Mouse (Mus musculus) megakaryocyte, embryonic 14.5 days (primary cell): Measurements from ENCODE around the gene Fam209. TPM values are rescaled to one million over a fixed set of nuclear protein-coding genes. Genes with fewer than 3 reads are reported as not detected.
A peak's percentile ranks its signal among the peaks of the same experiment; 100 is the strongest.

Experiments used
- H3K27me3 ChIP-seq: replicated peaks from 2 replicates; pipeline ENCODE3; 2012; ENCODE audit warnings: inconsistent platforms
- H3K36me3 ChIP-seq: replicated peaks from 2 replicates; pipeline ENCODE3; 2012; ENCODE audit warnings: low read length, inconsistent platforms, mixed read lengths
- H3K4me1 ChIP-seq: 2 replicates; pipeline ENCODE4 v1.6.1; 2012; ENCODE audit warnings: inconsistent platforms
- H3K4me3 ChIP-seq: replicated peaks from 2 replicates; pipeline ENCODE3; 2012; ENCODE audit warnings: moderate library complexity, mild to moderate bottlenecking, inconsistent platforms
- H3K9me3 ChIP-seq: 2 replicates; pipeline ENCODE4 v1.6.1; 2012; ENCODE audit warnings: inconsistent platforms
- FLI1 ChIP-seq: IDR thresholded peaks from 2 replicates; pipeline ENCODE4 v1.6.1; 2012; ENCODE audit warnings: low read length, inconsistent platforms, mixed read lengths
- GATA1 ChIP-seq: IDR thresholded peaks from 3 replicates; pipeline ENCODE4 v1.6.1; 2012; ENCODE audit warnings: mixed read lengths, low read length, inconsistent platforms, borderline replicate concordance
- polyA plus RNA-seq: library from polyadenylated mRNA; stranded (reverse); fragments of >175 nt; gene quantifications from 2 replicates; pipeline ENCODE4 v1.2.3, GENCODE M21; 2012; ENCODE audit warnings: low replicate concordance; ENCODE audit not compliant: insufficient read depth

Fam209 gene
- polyA plus RNA-seq: not detected in 2 replicates

DNA sequence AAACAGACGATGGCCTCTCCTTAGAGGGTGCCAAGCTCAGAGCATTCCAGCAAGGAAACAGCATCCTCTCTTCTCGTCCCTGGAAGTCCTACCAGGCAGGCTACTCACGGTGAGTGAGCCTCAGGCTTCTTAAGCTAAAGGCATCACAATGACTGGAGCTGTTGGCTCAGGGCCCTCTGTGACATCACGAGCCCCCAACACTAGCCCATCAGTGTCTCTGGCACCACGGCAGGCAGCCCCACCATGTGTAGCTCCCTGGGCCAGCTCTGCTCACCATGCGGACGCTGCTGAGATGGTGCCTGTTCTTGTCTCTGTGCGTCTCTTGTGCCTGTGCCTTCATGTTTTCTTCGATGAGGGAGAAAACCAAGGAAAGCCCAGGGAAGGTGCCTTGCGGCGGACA, at the start of gene Fam209:
Fam209 (plus strand) TSS at position 203 of the 400 bp plus-strand sequence.
- Histone ChIP-seq H3K36me3 (peaks cover 47% of the 10 kb centered on the region), H3K9me3 (no peaks in the 10 kb centered on the region), H3K4me3 (no peak within 1 kb of the TSS), H3K27me3 (peaks cover 5% of the 10 kb centered on the region), H3K4me1 (peaks cover 15% of the 10 kb centered on the region)
- TF ChIP-seq FLI1 (no peak), GATA1 (no peak)

DNA sequence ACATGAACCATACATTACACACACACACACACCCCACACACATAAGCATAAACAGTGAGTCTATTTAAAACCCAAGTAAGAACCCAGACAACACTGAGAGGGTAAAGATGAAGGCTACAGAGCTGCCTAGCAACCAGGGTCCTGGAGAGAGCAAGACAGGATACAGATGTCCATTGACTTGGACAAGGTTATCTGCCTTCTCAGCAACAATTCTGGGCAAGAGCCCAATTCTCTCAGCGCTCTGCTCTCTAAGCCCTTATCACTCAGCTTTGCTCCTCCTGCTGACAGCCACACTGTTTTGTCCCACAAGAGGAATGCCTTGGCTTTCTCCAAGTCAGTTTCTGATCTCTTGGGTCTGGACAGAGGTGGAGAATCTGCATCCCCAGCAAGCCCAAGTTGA, 41.7 kb upstream of the Fam209 start:
- no peaks in the 10 kb centered on the region for H3K9me3 ChIP-seq
- H3K27me3 ChIP-seq: no peaks in the 10 kb centered on the region
- H3K36me3 ChIP-seq: peaks cover 90% of the 10 kb centered on the region
- peaks cover 90% of the 10 kb centered on the region for H3K4me1 ChIP-seq
- TF ChIP-seq GATA1 (no peak), FLI1 (no peak)
- H3K4me3 ChIP-seq: peak overlapping the region; percentile 3

DNA sequence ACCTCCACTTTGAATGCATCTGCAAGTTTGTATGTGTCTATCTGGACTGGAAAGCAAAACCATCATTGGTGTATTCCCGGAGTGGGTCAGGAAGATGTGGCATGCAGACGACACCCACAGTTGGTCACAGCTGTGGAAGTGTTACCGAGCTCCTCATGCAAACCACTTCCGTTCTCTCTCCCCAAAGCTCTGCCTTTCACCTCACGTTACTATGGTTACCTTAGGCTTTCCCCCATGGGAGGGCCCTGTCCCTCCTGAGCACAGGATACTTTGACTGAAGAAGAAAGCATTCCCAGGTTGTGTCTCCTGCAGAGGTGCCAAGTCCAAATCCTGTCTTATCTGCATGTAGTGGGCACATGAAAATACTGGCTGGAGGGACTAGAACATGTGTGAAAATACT, 38.6 kb upstream of the Fam209 start:
- peaks cover 89% of the 10 kb centered on the region for H3K4me1 ChIP-seq

DNA sequence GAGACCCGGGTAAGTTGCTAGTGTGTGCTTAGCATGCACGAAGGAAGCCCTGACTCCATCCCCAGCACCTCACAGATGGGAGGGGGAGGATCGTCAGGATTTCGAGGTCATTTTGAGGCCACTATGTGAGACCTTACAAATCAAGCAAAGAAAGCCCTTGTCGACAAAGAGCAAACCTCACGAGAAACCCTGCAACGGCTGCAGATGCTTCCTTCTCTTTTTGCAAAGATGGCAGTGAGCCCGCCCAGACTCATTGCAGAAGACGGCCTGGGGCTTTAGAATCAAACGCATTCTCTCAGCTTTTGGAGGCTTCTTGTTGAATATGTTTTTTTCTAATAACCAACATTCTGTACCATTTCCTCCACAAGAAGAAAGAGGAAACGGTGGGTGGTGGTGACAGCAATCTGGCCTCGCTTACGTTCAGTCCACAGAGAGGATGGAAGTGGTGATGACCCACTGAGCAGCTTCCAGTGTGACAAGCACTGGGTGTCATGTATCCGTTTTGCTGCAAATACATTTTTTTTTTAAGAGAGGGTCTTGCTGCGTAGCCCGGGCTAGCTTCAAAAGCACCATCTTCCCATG, 34.9 kb upstream of the Fam209 start:
- no peaks in the 10 kb centered on the region for H3K9me3 ChIP-seq
- peak overlapping the region; percentile 54 for H3K4me3 ChIP-seq
- peaks cover 31% of the 10 kb centered on the region for H3K36me3 ChIP-seq
- no peak for TF ChIP-seq GATA1
- no peak for TF ChIP-seq FLI1
- H3K27me3 ChIP-seq: no peaks in the 10 kb centered on the region
- H3K4me1 ChIP-seq: peaks cover 80% of the 10 kb centered on the region

More for the DNA sequence above, 38.6 kb upstream of the Fam209 start:
- Histone ChIP-seq H3K27me3 (no peaks in the 10 kb centered on the region), H3K36me3 (peaks cover 59% of the 10 kb centered on the region), H3K4me3 (no peak overlapping the region), H3K9me3 (no peaks in the 10 kb centered on the region)
- TF ChIP-seq FLI1 (no peak), GATA1 (no peak)

DNA sequence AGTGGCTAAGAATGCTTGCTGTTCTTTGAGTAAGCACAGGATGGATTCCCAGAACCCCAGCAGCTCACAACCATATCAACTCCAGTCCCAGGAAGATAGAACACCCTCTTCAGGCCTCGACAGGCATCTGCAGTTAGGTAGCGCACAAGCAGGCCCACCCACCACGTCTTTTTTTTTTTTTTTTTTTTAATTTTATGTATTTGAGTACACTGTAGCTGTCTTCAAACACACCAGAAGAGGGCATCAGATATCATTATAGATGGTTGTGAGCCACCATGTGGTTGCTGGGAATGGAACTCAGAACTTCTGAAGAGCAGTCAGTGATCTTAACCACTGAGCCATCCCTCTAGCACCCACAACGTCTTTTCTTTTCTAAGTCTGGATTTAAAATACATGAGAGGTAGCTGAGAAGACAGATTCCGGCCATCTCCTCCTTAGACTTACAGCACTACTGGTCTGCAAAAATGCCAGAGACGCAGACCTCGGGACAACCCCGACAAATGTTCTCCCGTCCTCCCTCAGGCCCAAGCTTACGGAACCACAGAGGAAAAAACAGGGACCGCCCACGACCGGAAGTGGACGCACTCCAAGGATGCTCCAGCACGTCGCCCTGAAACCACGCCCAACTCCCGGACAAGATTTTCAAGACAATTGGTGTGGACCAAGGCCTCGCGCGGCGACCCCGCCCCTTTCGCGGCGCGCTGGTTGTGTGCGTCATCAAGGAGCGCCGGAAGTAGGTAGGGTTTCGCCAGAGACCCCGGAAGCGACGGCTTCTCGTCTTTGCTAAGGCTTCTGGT, 32.3 kb upstream of the Fam209 start, which contains the start of gene Rtf2:
Rtf2 (plus strand) TSS at position 714 of the 797 bp plus-strand sequence.
- Histone ChIP-seq H3K9me3 (no peaks in the 10 kb centered on the region), H3K27me3 (no peaks in the 10 kb centered on the region)
- TF ChIP-seq GATA1 (no peak), FLI1 (peak; percentile 86)

DNA sequence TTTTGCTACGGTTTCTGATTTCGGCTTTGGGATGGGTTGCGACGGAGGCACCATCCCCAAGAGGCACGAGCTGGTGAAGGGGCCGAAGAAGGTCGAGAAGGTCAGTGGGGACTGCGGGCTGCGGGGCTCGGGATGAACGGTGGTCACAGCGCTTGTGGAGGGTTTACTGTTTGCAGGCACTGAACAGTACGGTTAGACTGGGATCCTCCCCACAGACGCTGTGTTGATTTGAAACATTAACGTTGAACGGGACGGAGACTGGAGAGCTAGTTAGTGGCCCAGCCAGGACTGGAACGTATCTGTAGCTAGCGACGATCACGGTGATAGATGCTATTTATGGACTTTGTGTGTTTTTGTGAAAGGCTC, 31.7 kb upstream of the Fam209 start:
- Histone ChIP-seq H3K4me1 (peaks cover 68% of the 10 kb centered on the region), H3K36me3 (peaks cover 35% of the 10 kb centered on the region), H3K9me3 (no peaks in the 10 kb centered on the region), H3K4me3 (peak overlapping the region; percentile 99), H3K27me3 (no peaks in the 10 kb centered on the region)
- TF ChIP-seq GATA1: no peak
- no peak for TF ChIP-seq FLI1

More for the DNA sequence above, 32.3 kb upstream of the Fam209 start, which contains the start of gene Rtf2:
- peaks cover 74% of the 10 kb centered on the region for H3K4me1 ChIP-seq
- H3K4me3 ChIP-seq: peak within 1 kb of the TSS; percentile 99
- H3K36me3 ChIP-seq: peaks cover 32% of the 10 kb centered on the region

DNA sequence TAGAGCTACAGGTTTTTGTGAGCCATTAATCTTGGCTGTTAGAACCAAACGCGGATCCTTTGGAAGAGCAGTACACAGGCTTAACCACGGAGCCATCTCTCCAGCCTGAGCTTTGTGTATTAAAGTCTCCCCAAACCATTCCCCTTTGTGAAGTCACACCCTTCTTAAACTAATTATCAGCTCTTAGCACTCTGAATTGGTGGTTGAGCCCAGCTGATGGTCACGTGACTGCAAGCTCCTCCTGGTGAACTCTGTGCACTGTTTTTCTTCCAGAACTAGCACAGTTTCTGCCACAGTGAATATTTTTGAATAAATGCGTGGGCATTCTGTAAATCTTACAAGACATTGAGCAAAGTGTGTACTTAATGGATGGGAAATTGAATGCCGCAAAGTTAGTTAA, 31.1 kb upstream of the Fam209 start:
- no peaks in the 10 kb centered on the region for H3K27me3 ChIP-seq
- peaks cover 40% of the 10 kb centered on the region for H3K36me3 ChIP-seq
- H3K9me3 ChIP-seq: no peaks in the 10 kb centered on the region
- peak overlapping the region; percentile 99 for H3K4me3 ChIP-seq
- no peak for TF ChIP-seq FLI1
- TF ChIP-seq GATA1: no peak
- peaks cover 68% of the 10 kb centered on the region for H3K4me1 ChIP-seq

DNA sequence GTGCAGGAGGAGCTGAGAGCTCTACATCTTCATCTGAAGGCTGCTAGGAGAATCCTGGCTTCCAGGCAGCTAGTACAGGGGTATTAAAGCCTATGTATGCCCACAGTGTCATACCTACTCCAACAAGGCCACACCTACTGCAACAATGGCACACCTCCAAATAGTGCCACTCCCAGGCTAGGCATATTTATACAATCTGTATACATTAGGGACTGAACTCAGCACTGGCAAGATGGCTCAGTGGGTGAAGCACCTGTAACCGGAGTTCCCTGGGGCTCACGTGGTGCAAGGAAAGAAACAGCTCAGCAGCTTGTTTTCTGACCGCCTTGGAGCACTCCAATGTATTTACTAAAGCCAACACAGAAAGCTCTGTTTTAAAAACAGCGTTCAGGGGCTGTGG, 26.7 kb upstream of the Fam209 start:
- peaks cover 44% of the 10 kb centered on the region for H3K4me1 ChIP-seq
- H3K4me3 ChIP-seq: no peak overlapping the region
- peaks cover 85% of the 10 kb centered on the region for H3K36me3 ChIP-seq
- TF ChIP-seq FLI1: no peak
- TF ChIP-seq GATA1: no peak
- no peaks in the 10 kb centered on the region for H3K27me3 ChIP-seq
- H3K9me3 ChIP-seq: no peaks in the 10 kb centered on the region

DNA sequence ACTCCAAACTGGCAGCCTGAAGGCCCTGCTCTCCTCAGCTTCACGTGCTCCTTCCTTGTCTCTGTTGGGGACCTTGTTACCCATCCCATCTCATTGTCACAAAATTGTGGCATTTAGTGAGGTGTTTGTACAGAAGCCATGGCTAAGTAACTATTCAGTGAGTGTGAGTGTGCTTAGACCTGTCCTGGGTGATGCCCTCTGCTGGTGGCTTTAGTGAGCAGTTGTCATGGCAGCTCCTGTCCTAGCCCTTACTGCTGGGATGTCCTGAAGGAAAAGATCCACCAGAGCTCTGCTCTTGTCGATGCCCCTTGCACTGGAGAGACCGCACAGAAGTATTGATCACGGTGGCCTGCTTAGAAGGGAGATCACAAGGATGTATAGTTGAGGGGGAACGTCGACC, 25.0 kb upstream of the Fam209 start:
- H3K9me3 ChIP-seq: no peaks in the 10 kb centered on the region
- TF ChIP-seq FLI1: no peak
- no peak for TF ChIP-seq GATA1
- H3K4me1 ChIP-seq: peaks cover 32% of the 10 kb centered on the region
- H3K27me3 ChIP-seq: no peaks in the 10 kb centered on the region
- H3K36me3 ChIP-seq: peaks cover 93% of the 10 kb centered on the region
- no peak overlapping the region for H3K4me3 ChIP-seq

DNA sequence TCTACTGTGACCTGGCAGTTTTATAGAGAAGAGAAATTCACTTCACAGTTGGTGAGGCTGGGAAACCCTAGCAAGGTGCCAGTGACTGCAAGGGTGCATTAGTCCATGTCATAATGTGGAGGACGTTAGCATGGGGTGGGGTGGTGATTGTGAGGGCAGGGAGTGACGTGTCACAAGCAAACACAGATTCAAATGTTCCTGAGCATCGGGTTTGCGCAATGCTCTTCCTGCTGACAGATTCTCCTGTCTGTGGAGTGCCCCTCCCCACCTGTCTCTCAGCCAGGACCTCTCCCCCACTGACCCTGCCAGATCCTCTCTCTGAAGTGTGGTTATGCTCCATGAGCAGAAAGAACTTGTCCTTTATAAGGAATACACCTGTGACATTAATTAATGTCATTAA, 24.0 kb upstream of the Fam209 start:
- peaks cover 22% of the 10 kb centered on the region for H3K4me1 ChIP-seq
- H3K4me3 ChIP-seq: no peak overlapping the region
- H3K36me3 ChIP-seq: peaks cover 99% of the 10 kb centered on the region
- H3K9me3 ChIP-seq: no peaks in the 10 kb centered on the region
- TF ChIP-seq GATA1 (no peak), FLI1 (no peak)
- no peaks in the 10 kb centered on the region for H3K27me3 ChIP-seq

DNA sequence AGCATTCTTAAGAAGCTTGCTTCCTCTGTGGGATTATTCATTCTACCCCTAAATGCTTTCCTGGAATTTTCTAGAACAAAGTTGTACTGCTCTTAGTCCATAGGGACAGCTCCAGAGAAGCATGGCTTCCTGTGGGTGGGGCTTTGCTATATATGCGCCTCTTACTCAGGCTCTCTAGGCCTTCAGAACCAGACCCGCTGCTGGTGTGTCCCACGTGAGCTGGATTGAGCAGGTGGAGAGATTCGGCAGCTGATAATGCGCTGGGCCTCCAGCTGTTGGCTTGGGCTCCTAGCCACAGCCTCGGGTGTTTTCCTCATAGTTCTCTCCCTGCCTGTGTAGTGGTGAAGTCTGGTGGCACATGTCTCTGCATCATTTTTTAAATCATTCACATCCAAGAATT, 21.7 kb upstream of the Fam209 start:
- TF ChIP-seq FLI1: no peak
- TF ChIP-seq GATA1: no peak
- H3K4me1 ChIP-seq: peaks cover 16% of the 10 kb centered on the region

More for the DNA sequence above, 21.7 kb upstream of the Fam209 start:
- H3K9me3 ChIP-seq: no peaks in the 10 kb centered on the region
- H3K36me3 ChIP-seq: peaks cover 99% of the 10 kb centered on the region
- H3K27me3 ChIP-seq: no peaks in the 10 kb centered on the region
- H3K4me3 ChIP-seq: no peak overlapping the region
